Mouse (Mus musculus): Measurements from ENCODE around the gene Auts2. TPM values are rescaled to one million over a fixed set of nuclear protein-coding genes. Genes with fewer than 3 reads are reported as not detected.

The Auts2 gene
- polyA plus RNA-seq, 1 experiment from 2014 or later = 4.9 TPM

DNA sequence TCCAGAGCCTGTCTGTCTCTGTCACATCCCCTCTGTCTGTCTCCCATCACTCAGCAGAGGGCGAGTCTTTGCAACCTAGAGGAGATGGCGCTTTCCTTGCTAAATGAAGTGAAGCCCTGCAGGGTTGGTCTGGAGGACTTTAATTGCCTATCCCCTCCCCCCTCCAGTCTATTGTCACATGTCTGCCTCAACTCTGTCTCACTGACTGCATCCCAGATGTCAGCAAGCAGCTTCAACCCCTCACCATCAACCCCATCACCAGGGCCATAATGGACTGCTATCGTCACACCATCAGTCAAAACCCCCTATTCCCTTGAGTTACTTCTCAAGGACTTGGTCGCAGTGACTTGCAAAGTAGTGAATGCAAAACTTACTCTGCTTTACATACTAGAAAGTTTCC lies 402.3 kb downstream of the Auts2 start:
- TF ChIP-seq CTCF (IDR thresholded peaks at IDR 0.05; ENCODE audit: low read depth) = no peak
- H3K4me3 ChIP-seq (ENCODE audit: low read depth, low read length) = no peak overlapping the region
- H3K9me3 ChIP-seq (ENCODE audit: control insufficient read depth) = no peaks in the 10 kb centered on the region
- H3K27ac ChIP-seq (ENCODE audit: low read depth, low read length) = no peak overlapping the region
- H3K4me1 ChIP-seq (replicated peaks; ENCODE audit: control insufficient read depth, insufficient read depth, low read length) = no peaks in the 10 kb centered on the region
- ATAC-seq = no peak
- H3K27me3 ChIP-seq (replicated peaks; ENCODE audit: control insufficient read depth, insufficient read depth, low read length) = no peaks in the 10 kb centered on the region
- no peak overlapping the region for H3K9ac ChIP-seq (ENCODE audit: low read depth, low read length)
- H3K4me2 ChIP-seq (replicated peaks; ENCODE audit: low read depth) = no peak overlapping the region
- no peaks in the 10 kb centered on the region for H3K36me3 ChIP-seq (ENCODE audit: control insufficient read depth, insufficient read depth)
- 86% methylated on average over 4 of the region's 4 CpGs for WGBS

DNA sequence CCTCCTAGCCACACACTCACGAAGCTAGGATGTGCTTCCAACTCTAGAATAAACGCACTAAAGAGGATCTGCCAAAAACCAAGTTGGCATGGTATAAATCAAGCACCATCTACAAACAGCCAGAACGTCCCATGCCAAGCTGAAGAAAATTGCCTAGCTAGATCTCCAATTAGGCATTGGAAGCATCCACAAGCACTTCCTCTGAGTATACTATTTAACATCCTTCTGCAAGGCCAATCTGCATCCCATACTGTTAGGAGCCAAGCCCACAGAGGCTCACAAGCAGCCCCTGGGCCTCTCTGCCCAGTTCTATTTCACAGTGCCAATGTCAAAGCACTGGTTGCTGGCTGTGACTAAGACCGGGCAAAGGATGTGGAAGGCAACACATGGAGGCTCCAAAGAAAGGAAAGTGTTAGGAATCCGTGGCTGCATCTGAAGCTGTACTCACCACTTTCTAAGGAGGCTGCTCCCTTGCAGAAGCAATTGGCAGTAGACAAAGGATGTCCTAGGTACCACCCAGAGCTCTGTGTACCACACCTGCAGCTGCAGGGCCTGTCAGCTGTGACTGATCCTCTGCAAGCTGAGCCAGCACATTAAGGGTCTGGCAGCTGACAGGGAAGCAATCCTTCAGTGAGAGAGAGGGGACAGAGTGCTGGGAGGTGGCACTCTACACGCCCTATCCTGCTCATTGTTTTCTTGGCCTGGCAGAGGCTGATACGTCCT lies 407.0 kb downstream of the Auts2 start:
- Histone ChIP-seq H3K4me2 (replicated peaks; ENCODE audit: low read depth) (no peak overlapping the region), H3K4me3 (ENCODE audit: low read depth, low read length) (no peak overlapping the region), H3K27ac (ENCODE audit: low read depth, low read length) (no peak overlapping the region), H3K4me1 (replicated peaks; ENCODE audit: control insufficient read depth, insufficient read depth, low read length) (no peaks in the 10 kb centered on the region), H3K36me3 (ENCODE audit: control insufficient read depth, insufficient read depth) (no peaks in the 10 kb centered on the region), H3K9ac (ENCODE audit: low read depth, low read length) (no peak overlapping the region), H3K9me3 (ENCODE audit: control insufficient read depth) (no peaks in the 10 kb centered on the region), H3K27me3 (replicated peaks; ENCODE audit: control insufficient read depth, insufficient read depth, low read length) (no peaks in the 10 kb centered on the region)
- WGBS = 51% methylated on average over 7 of the region's 7 CpGs
- TF ChIP-seq CTCF (IDR thresholded peaks at IDR 0.05; ENCODE audit: low read depth) = no peak
- ATAC-seq = no peak

DNA sequence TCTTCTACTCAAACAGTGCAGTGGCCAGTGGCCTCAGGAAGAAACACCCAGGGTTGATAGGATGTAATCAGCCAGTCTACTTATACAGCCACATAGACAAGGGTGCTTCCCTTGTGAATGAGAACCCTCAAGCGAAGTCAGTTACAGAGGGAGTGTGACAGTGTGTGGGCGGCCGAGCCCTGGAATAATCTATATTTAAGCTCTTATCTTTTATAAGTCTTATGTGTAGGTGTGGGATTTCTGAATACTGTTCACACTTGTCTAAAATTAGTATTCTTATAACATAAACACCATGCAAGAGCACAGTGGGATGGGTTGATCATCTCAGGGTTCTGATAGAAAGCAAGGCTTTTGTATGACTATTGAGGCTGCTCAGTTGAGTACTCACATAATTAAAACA lies 411.2 kb downstream of the Auts2 start:
- 94% methylated on average over 3 of the region's 3 CpGs for WGBS
- Histone ChIP-seq H3K4me3 (ENCODE audit: low read depth, low read length) (no peak overlapping the region), H3K27ac (ENCODE audit: low read depth, low read length) (no peak overlapping the region), H3K4me2 (replicated peaks; ENCODE audit: low read depth) (no peak overlapping the region), H3K27me3 (replicated peaks; ENCODE audit: control insufficient read depth, insufficient read depth, low read length) (no peaks in the 10 kb centered on the region), H3K36me3 (ENCODE audit: control insufficient read depth, insufficient read depth) (no peaks in the 10 kb centered on the region), H3K9me3 (ENCODE audit: control insufficient read depth) (no peaks in the 10 kb centered on the region), H3K4me1 (replicated peaks; ENCODE audit: control insufficient read depth, insufficient read depth, low read length) (no peaks in the 10 kb centered on the region), H3K9ac (ENCODE audit: low read depth, low read length) (no peak overlapping the region)
- no peak for ATAC-seq
- no peak for TF ChIP-seq CTCF (IDR thresholded peaks at IDR 0.05; ENCODE audit: low read depth)

DNA sequence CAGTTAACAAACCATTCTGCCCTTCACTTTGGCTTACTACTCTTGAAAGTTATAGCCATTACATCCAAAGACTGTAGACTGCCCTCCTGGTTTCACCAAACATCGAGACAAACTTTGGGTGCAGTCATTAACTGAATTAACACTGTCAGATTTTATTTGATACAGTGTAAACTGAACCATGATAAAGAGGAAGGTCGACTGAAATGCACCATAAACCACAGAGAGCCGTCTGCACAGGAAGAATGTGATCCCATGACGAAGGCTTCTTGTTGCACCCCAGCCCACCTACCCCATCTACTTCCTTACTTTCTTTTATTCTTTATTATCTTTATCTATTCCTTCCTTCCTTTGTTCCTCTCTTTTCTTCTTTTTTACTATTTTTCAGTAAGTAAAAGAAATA lies 412.6 kb downstream of the Auts2 start:
- H3K4me1 ChIP-seq (replicated peaks; ENCODE audit: control insufficient read depth, insufficient read depth, low read length) = no peaks in the 10 kb centered on the region
- no peaks in the 10 kb centered on the region for H3K36me3 ChIP-seq (ENCODE audit: control insufficient read depth, insufficient read depth)
- no peak overlapping the region for H3K27ac ChIP-seq (ENCODE audit: low read depth, low read length)
- TF ChIP-seq CTCF (IDR thresholded peaks at IDR 0.05; ENCODE audit: low read depth) = no peak
- 55% methylated on average over 4 of the region's 4 CpGs for WGBS
- H3K4me3 ChIP-seq (ENCODE audit: low read depth, low read length) = no peak overlapping the region
- H3K9ac ChIP-seq (ENCODE audit: low read depth, low read length) = no peak overlapping the region
- H3K27me3 ChIP-seq (replicated peaks; ENCODE audit: control insufficient read depth, insufficient read depth, low read length) = no peaks in the 10 kb centered on the region
- no peak for ATAC-seq
- no peaks in the 10 kb centered on the region for H3K9me3 ChIP-seq (ENCODE audit: control insufficient read depth)
- no peak overlapping the region for H3K4me2 ChIP-seq (replicated peaks; ENCODE audit: low read depth)

DNA sequence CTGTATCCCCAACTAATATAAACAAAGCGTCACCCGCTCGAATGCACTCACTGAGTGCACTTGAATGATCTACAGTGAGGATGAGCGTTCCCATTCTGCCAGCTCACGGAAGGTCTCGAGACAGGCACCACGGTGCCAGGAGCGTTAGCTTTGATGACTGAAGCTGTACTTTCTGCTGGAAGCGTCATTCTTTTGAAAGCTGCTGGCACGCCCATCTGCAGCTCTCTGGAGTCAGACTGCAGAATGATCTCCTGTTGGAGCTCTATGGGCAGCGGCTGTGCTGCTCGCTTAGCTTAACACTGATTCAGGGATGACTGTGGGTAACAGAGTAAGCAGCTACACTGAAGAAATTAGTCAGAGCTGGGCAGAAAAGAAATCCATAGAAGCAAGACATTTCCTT lies 416.5 kb downstream of the Auts2 start:
- no peak for ATAC-seq
- Histone ChIP-seq H3K4me2 (replicated peaks; ENCODE audit: low read depth) (no peak overlapping the region), H3K27me3 (replicated peaks; ENCODE audit: control insufficient read depth, insufficient read depth, low read length) (no peaks in the 10 kb centered on the region), H3K36me3 (ENCODE audit: control insufficient read depth, insufficient read depth) (no peaks in the 10 kb centered on the region), H3K9ac (ENCODE audit: low read depth, low read length) (no peak overlapping the region), H3K9me3 (ENCODE audit: control insufficient read depth) (no peaks in the 10 kb centered on the region), H3K4me1 (replicated peaks; ENCODE audit: control insufficient read depth, insufficient read depth, low read length) (no peaks in the 10 kb centered on the region), H3K27ac (ENCODE audit: low read depth, low read length) (no peak overlapping the region), H3K4me3 (ENCODE audit: low read depth, low read length) (no peak overlapping the region)
- WGBS = 71% methylated on average over 12 of the region's 12 CpGs
- no peak for TF ChIP-seq CTCF (IDR thresholded peaks at IDR 0.05; ENCODE audit: low read depth)

DNA sequence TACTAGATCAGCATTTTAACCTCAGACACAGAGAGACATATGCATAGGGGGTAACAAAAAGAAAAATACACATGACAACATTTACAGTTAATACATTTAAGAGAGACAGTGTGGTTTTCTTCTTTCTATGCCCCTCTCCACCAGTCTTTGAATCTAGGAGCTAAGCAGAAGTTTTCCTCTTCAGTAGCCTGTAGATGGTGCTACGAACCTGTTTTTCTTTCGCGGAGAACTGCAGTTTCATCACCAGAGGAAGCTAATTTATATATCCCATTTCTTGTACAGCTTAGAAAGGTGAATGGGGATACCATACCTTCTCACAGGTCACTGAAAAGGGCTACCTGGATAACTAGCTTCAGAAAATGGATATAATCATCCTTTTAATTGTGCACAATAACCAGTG lies 427.5 kb downstream of the Auts2 start:
- ATAC-seq = no peak
- Histone ChIP-seq H3K9me3 (ENCODE audit: control insufficient read depth) (no peaks in the 10 kb centered on the region), H3K9ac (ENCODE audit: low read depth, low read length) (no peak overlapping the region), H3K4me1 (replicated peaks; ENCODE audit: control insufficient read depth, insufficient read depth, low read length) (no peaks in the 10 kb centered on the region), H3K4me2 (replicated peaks; ENCODE audit: low read depth) (no peak overlapping the region), H3K4me3 (ENCODE audit: low read depth, low read length) (no peak overlapping the region), H3K27ac (ENCODE audit: low read depth, low read length) (no peak overlapping the region), H3K36me3 (ENCODE audit: control insufficient read depth, insufficient read depth) (no peaks in the 10 kb centered on the region), H3K27me3 (replicated peaks; ENCODE audit: control insufficient read depth, insufficient read depth, low read length) (no peaks in the 10 kb centered on the region)
- TF ChIP-seq CTCF (IDR thresholded peaks at IDR 0.05; ENCODE audit: low read depth) = peak; percentile 67
- WGBS = 68% methylated on average over 3 of the region's 3 CpGs
